Mouse (Mus musculus) R1 (cell line): Measurements from ENCODE around the gene Adprh.
"Not testable (repeated sequence)": the region's sequence is repeated elsewhere in the genome, so short reads cannot be mapped to it uniquely, and the experiment has no call there.

Experiments
- DNase-seq: peaks from one replicate; pipeline ENCODE4 v3.0.0-alpha.2; 2018; ENCODE audit warnings: low read depth, low spot score

The Adprh gene

GRCm38 (mm10) chr16:38452442-38453202 lies at the start of gene Adprh:
Adprh (minus strand) TSS chr16:38452703.
- peak; percentile 71 for DNase-seq

- peak; percentile 48 for DNase-seq
Observed at GRCm38 (mm10) chr16:38496604-38497140, 44.2 kb upstream of the Adprh start.

GRCm38 (mm10) chr16:38493890-38494289 lies 41.4 kb upstream of the Adprh start:
- DNase-seq: peak; percentile 41

- DNase-seq: no peak
Observed at GRCm38 (mm10) chr16:38492551-38492950, 40.0 kb upstream of the Adprh start.

GRCm38 (mm10) chr16:38483582-38484309 lies 31.2 kb upstream of the Adprh start:
- peak; percentile 21 for DNase-seq

- peak; percentile 72 for DNase-seq
Observed at GRCm38 (mm10) chr16:38482780-38483562, 30.5 kb upstream of the Adprh start.

- no peak for DNase-seq
Observed at GRCm38 (mm10) chr16:38481327-38481726, 28.8 kb upstream of the Adprh start.

- DNase-seq: no peak
Observed at GRCm38 (mm10) chr16:38478296-38478695, 25.8 kb upstream of the Adprh start.

GRCm38 (mm10) chr16:38477241-38477608 lies 24.7 kb upstream of the Adprh start:
- not testable (repeated sequence) for DNase-seq

GRCm38 (mm10) chr16:38476312-38477240 lies 24.1 kb upstream of the Adprh start:
- DNase-seq: peak; percentile 81

- DNase-seq: peak; percentile 72
Observed at GRCm38 (mm10) chr16:38475681-38476311, 23.3 kb upstream of the Adprh start.

- no peak for DNase-seq
Observed at GRCm38 (mm10) chr16:38474677-38475286, 22.3 kb upstream of the Adprh start.

GRCm38 (mm10) chr16:38473661-38474060 lies 21.2 kb upstream of the Adprh start:
- DNase-seq: no peak

- no peak for DNase-seq
Observed at GRCm38 (mm10) chr16:38472507-38472873, 20.0 kb upstream of the Adprh start.

GRCm38 (mm10) chr16:38471697-38472506 lies 19.4 kb upstream of the Adprh start:
- DNase-seq: peak; percentile 99

- no peak for DNase-seq
Observed at GRCm38 (mm10) chr16:38469437-38469836, 16.9 kb upstream of the Adprh start.

- no peak for DNase-seq
Observed at GRCm38 (mm10) chr16:38468706-38469018, 16.2 kb upstream of the Adprh start.

GRCm38 (mm10) chr16:38467917-38468705 lies 15.6 kb upstream of the Adprh start:
- DNase-seq: no peak
